Mouse (Mus musculus) MEL (cell line): ENCODE measurements around the gene Shb.

Source experiments
- CTCF ChIP-seq, 3 experiments: IDR thresholded peaks in 2 of 3; conservative IDR thresholded peaks in 1 of 3; 2 replicates each; pipeline ENCODE4 v1.5.1; 2011 to 2012; ENCODE audit warnings: low read length in 3 of 3, low read depth in 2 of 3, mild to moderate bottlenecking in 2 of 3, improper control_type of control experiment in 1 of 3, inconsistent platforms in 1 of 3, mixed read lengths in 1 of 3, moderate library complexity in 1 of 3; ENCODE audit not compliant: control insufficient read depth in 1 of 3, insufficient read depth in 1 of 3, poor library complexity in 1 of 3, severe bottlenecking in 1 of 3
- E2F4 ChIP-seq: IDR thresholded peaks from 2 replicates; pipeline ENCODE4 v1.6.1; 2011; ENCODE audit warnings: low read depth, low read length, improper control_type of control experiment, borderline replicate concordance
- EP300 ChIP-seq, 2 experiments: IDR thresholded peaks; 2 replicates each; pipeline ENCODE4 v1.6.1; 2011; ENCODE audit warnings: improper control_type of control experiment in 2 of 2, low read length in 2 of 2, low read depth in 1 of 2, mild to moderate bottlenecking in 1 of 2
- GABPA ChIP-seq: IDR thresholded peaks from 2 replicates; pipeline ENCODE4 v1.6.1; 2012; ENCODE audit warnings: low read depth, mild to moderate bottlenecking, inconsistent platforms, low read length, improper control_type of control experiment, moderate library complexity
- KAT2A ChIP-seq: conservative IDR thresholded peaks from 2 replicates; pipeline ENCODE4 v1.6.1; 2012; ENCODE audit warnings: low read depth, low read length, improper control_type of control experiment, inconsistent platforms
- MEF2A ChIP-seq: IDR thresholded peaks from 2 replicates; pipeline ENCODE4 v1.6.1; 2014; ENCODE audit warnings: low read depth, mild to moderate bottlenecking, inconsistent platforms, low read length, improper control_type of control experiment; ENCODE audit not compliant: poor library complexity, insufficient replicate concordance, severe bottlenecking; ENCODE audit errors: extremely low read depth
- MXI1 ChIP-seq: IDR thresholded peaks from 2 replicates; pipeline ENCODE4 v1.6.1; 2011; ENCODE audit warnings: mild to moderate bottlenecking, low read depth, low read length, improper control_type of control experiment
- MYC ChIP-seq: IDR thresholded peaks from 2 replicates; pipeline ENCODE4 v1.6.1; 2011; ENCODE audit warnings: low read depth, mild to moderate bottlenecking, low read length, improper control_type of control experiment, moderate library complexity
- POLR2A ChIP-seq, 2 experiments: IDR thresholded peaks; 2 replicates each; pipeline ENCODE4 v1.6.1; 2011 to 2012; ENCODE audit warnings: low read length in 2 of 2, mild to moderate bottlenecking in 2 of 2, control low read depth in 1 of 2, improper control_type of control experiment in 1 of 2, low read depth in 1 of 2, moderate library complexity in 1 of 2; ENCODE audit not compliant: control insufficient read depth in 1 of 2, insufficient read depth in 1 of 2, poor library complexity in 1 of 2
- POLR2AphosphoS5 ChIP-seq: IDR thresholded peaks from 2 replicates; pipeline ENCODE4 v1.6.1; 2012; ENCODE audit warnings: low read depth, borderline replicate concordance, mild to moderate bottlenecking, inconsistent platforms, low read length, moderate library complexity, mixed read lengths
- TAL1 ChIP-seq: IDR thresholded peaks from 2 replicates; pipeline ENCODE4 v1.6.1; 2012; ENCODE audit warnings: mild to moderate bottlenecking, inconsistent platforms, low read length, moderate library complexity, mixed read lengths
- TBP ChIP-seq: IDR thresholded peaks from 2 replicates; pipeline ENCODE4 v1.8.0; 2011; ENCODE audit warnings: low read depth, low read length, improper control_type of control experiment
- UBTF ChIP-seq: IDR thresholded peaks from 2 replicates; pipeline ENCODE4 v1.6.1; 2012; ENCODE audit warnings: low read depth, mild to moderate bottlenecking, inconsistent platforms, low read length, improper control_type of control experiment, moderate library complexity, borderline replicate concordance; ENCODE audit not compliant: insufficient read depth
- USF2 ChIP-seq, 2 experiments: IDR thresholded peaks; 2 replicates each; pipeline ENCODE4 v1.6.1; 2011 to 2012; ENCODE audit warnings: improper control_type of control experiment in 2 of 2, low read length in 2 of 2, borderline replicate concordance in 1 of 2, inconsistent platforms in 1 of 2, low read depth in 1 of 2, mild to moderate bottlenecking in 1 of 2; ENCODE audit not compliant: insufficient read depth in 1 of 2

DNA sequence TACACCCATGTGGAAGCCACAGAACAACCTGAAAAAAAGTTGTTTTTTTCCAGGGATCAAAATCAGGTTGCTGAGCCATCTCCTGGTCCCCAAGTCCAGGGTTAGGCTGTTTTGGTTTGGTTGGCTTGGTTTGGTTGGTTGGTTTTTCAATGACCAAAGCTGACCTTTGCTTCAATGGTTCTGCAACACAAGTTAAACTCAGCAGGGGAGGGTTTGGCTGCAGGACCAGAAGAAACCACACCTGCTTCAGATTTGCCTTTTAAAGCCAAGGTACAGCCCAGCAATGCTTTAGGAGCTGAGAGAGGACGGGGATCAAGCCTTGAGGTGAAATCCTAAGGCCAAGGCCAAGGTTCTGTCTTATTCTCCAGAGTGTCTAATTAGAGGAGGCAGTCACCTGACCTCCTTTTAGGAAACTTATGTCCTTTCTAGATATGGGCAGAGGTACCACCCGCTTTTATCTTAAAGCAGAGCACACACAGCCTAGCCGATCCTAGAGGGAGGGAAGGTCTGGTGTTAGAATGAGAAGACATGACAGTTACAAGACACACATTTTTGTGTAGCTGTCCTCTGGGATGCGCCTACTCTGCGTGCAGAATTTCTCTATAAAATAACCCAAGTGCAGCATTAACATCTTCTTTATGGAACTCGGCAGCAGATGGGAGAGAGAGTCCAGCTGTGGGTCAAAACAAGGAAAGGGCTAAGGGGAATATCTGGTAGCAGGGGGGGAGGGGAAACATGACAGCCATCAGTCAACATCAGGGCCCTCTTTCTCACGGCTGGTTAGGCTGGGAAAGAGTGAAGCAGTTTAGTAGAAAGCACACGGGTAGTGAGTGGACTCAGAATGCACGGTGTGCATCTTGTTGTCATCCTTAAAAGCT is 10.3 kb downstream of the Shb start:
- no peak for TF ChIP-seq TBP
- no peak for TF ChIP-seq GABPA
- no peak for TF ChIP-seq CTCF (IDR thresholded peaks at IDR 0.05 in 2 of 3, conservative IDR thresholded peaks at IDR 0.05 in 1 of 3; ENCODE audit: control insufficient read depth in 1 of 3, insufficient read depth in 1 of 3, low read depth in 2 of 3, low read length in 3 of 3, poor library complexity in 1 of 3, severe bottlenecking in 1 of 3)
- TF ChIP-seq TAL1 = peak; percentile 63
- TF ChIP-seq EP300 (IDR thresholded peaks at IDR 0.05; ENCODE audit: low read depth in 1 of 2, low read length in 2 of 2) = peak; percentile 52 to 63; a peak in 2 of 4 replicates
- 0 out of 4 replicates have a peak, but pooled peaks of 1 of the 2 experiments have one; percentile 10 for TF ChIP-seq USF2 (IDR thresholded peaks at IDR 0.05; ENCODE audit: borderline replicate concordance in 1 of 2, insufficient read depth in 1 of 2, low read depth in 1 of 2, low read length in 2 of 2)
- no peak for TF ChIP-seq POLR2A (IDR thresholded peaks at IDR 0.05; ENCODE audit: control insufficient read depth in 1 of 2, insufficient read depth in 1 of 2, low read depth in 1 of 2, low read length in 2 of 2, poor library complexity in 1 of 2)
- TF ChIP-seq MXI1 = no peak
- TF ChIP-seq MEF2A = no peak
- TF ChIP-seq POLR2AphosphoS5 = no peak
- no peak for TF ChIP-seq KAT2A
- TF ChIP-seq MYC = no peak
- TF ChIP-seq E2F4 = no peak
- TF ChIP-seq UBTF = no peak
